Mouse (Mus musculus) retina, embryonic 14.5 days (tissue): ENCODE data around the gene Relch.

Experiments used
- DNase-seq: peaks from one replicate; pipeline ENCODE4 v3.0.0-alpha.2; 2015; ENCODE audit warnings: low spot score

Gene Relch

DNA sequence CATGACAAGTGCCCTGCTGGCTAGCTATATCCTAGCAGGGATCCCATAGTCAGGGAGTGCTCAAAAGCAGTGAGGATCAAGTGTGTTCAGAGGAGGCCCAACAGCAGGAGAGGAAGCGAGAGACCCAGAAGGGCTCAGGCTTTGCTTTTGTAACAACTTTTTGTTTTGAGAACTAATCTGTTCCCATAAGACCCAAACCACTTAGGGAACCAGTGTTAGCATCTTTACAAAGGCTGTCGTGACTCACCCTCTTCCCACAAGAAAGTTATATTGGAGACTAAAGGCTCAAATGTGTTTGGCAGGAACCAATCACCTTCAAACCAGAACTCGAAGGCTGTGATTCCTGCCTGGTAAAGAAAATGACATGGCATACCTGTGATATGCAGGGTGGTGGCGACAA lies 132.0 kb downstream of the Relch start:
- DNase-seq = no peak

- no peak for DNase-seq
Observed at GRCm38 (mm10) chr1:105800570-105800969, 136.9 kb downstream of the Relch start.

DNA sequence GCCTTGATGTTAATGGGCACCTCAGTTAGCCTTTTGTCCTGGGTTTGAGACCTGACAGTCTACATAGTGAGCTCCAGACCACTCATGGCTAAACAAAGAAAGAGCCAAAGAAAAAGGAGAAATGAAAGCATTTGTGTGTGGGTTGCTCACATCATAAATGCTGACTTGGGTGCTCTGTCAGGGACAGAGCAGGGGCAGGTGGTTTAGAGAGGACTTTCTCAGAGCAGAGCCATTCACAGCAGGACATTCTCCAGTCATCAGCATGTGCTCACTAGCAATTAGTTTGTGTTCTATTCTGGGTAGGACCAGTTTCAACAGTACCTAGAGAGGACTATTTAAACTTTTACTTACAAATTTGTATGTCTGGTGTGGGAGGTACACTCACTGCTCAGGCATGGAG lies 137.6 kb downstream of the Relch start:
- no peak for DNase-seq

DNA sequence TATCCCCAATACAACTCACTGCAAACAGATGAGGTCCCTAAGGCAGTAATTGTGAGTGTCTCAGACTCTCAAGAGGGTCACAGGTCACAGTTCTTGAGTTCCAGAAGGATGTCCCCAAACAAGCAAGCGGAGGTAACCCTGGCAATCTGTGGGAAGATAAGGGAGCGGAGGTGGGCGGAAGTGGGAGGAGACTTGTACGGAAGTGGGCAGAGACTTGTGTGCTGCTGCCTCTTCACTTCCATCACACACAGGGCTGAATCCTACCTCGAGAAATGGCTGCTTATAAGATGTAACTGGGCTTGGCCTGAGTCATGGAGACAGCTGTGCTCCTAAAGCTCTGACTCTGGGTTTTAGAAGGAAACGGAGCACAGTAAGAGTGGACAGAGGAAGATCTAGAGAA lies 139.3 kb downstream of the Relch start:
- DNase-seq = no peak

GRCm38 (mm10) chr1:105804285-105804684 lies 140.6 kb downstream of the Relch start:
- DNase-seq = no peak
